Mouse (Mus musculus): ENCODE data around the gene Lsg1. TPM values are rescaled to one million over a fixed set of nuclear protein-coding genes. Genes with fewer than 3 reads are reported as not detected.

Lsg1 gene
- polyA plus RNA-seq, 1 experiment from 2014 or later = 55.3 TPM

DNA sequence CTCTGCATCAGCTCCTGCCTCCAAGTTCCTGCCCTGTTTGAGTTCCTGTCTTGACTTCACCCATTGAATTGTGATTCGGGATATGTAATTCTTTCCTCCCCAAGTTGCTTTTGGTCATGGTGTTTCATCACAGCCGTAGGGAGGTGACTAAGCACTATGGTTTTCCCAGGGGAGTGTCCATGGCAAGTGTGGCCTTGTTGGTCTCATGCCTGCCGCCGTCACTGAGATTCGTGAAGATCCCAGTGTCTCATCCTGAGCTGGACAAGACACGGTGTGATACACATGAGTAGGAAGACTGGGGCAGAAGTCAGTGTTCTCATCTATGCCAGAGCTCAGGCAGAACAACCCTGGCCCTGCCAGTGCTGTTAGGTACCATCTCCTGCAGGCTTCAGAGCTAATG is 62.9 kb downstream of the Lsg1 start:
- ATAC-seq (replicated peaks; ENCODE audit: low FRiP score, low read depth) (no peak), DNase-seq (ENCODE audit: low spot score) (no peak)
- Histone ChIP-seq H3K27ac (no peak overlapping the region), H3K36me3 (ENCODE audit: insufficient read depth, low read length) (no peaks in the 10 kb centered on the region), H3K4me1 (replicated peaks; ENCODE audit: insufficient read depth, low read length) (no peaks in the 10 kb centered on the region), H3K4me3 (replicated peaks; ENCODE audit: low read depth, low read length) (no peak overlapping the region), H3K9me3 (replicated peaks; ENCODE audit: low read length) (no peaks in the 10 kb centered on the region), H3K27me3 (ENCODE audit: insufficient read depth, low read length) (no peaks in the 10 kb centered on the region), H3K9ac (ENCODE audit: low read depth, low read length) (no peak overlapping the region), H3K4me2 (ENCODE audit: low read length) (no peak overlapping the region)
- no peak for TF ChIP-seq CTCF (IDR thresholded peaks at IDR 0.05; ENCODE audit: low read depth)
- WGBS = 86% methylated on average over 6 of the region's 6 CpGs

DNA sequence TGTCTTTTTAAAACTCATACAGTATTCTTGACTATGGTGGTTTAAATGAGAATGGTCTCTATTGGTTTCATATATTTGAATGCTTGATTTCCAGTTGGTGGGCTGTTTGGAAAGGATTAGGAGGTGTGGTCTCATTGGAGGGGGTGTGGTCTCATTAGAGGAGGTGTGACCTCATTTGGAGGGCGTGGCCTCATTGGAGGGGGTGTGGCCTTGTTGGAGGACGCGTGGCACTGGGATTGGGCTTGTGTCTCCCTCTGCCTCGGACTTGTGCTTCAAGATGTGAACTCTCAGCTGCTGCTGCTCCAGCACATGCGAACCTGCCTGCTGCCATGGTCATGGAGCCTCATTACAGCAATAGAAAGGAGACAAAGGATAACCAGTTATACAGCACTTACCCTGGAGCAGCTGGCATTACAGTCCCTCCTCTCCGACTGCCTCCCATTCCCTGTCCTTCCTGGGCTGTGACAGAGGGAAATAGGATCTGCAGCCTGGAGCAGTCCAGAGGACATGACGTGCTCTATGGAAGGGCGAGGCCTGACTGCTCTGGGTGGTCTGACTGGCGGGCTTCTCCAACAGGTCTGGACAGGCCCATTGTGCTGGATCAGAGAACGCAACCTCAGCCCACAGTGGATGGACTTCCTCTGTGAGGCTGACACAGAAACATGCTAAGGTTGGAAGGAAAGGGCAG is 65.0 kb downstream of the Lsg1 start:
- no peak for TF ChIP-seq CTCF (IDR thresholded peaks at IDR 0.05; ENCODE audit: low read depth)
- no peak overlapping the region for H3K9ac ChIP-seq (ENCODE audit: low read depth, low read length)
- no peak overlapping the region for H3K4me2 ChIP-seq (ENCODE audit: low read length)
- no peaks in the 10 kb centered on the region for H3K36me3 ChIP-seq (ENCODE audit: insufficient read depth, low read length)
- no peak overlapping the region for H3K4me3 ChIP-seq (replicated peaks; ENCODE audit: low read depth, low read length)
- H3K27me3 ChIP-seq (ENCODE audit: insufficient read depth, low read length) = no peaks in the 10 kb centered on the region
- 65% methylated on average over 10 of the region's 10 CpGs for WGBS
- H3K27ac ChIP-seq = no peak overlapping the region
- ATAC-seq (replicated peaks; ENCODE audit: low FRiP score, low read depth) (peak; percentile 57; the same call in 1 of the 2 replicates), DNase-seq (ENCODE audit: low spot score) (no peak)
- peaks cover 7% of the 10 kb centered on the region; the same call in 1 of the 2 replicates for H3K4me1 ChIP-seq (replicated peaks; ENCODE audit: insufficient read depth, low read length)
- no peaks in the 10 kb centered on the region for H3K9me3 ChIP-seq (replicated peaks; ENCODE audit: low read length)

- Histone ChIP-seq H3K9ac (ENCODE audit: low read depth, low read length) (no peak overlapping the region), H3K27me3 (ENCODE audit: insufficient read depth, low read length) (no peaks in the 10 kb centered on the region), H3K4me2 (ENCODE audit: low read length) (no peak overlapping the region), H3K9me3 (replicated peaks; ENCODE audit: low read length) (no peaks in the 10 kb centered on the region), H3K4me3 (replicated peaks; ENCODE audit: low read depth, low read length) (no peak overlapping the region), H3K36me3 (ENCODE audit: insufficient read depth, low read length) (no peaks in the 10 kb centered on the region), H3K27ac (no peak overlapping the region), H3K4me1 (replicated peaks; ENCODE audit: insufficient read depth, low read length) (peaks cover 7% of the 10 kb centered on the region; the same call in 1 of the 2 replicates)
- no peak for DNase-seq (ENCODE audit: low spot score)
- TF ChIP-seq CTCF (IDR thresholded peaks at IDR 0.05; ENCODE audit: low read depth) = peak; percentile 39; the same call in 1 of the 2 replicates
- WGBS = 65% methylated on average over 3 of the region's 3 CpGs
- ATAC-seq (replicated peaks; ENCODE audit: low FRiP score, low read depth) = no peak
These were observed 66.2 kb downstream of the Lsg1 start for GRCm38 (mm10) chr16:30521147-30521546.

DNA sequence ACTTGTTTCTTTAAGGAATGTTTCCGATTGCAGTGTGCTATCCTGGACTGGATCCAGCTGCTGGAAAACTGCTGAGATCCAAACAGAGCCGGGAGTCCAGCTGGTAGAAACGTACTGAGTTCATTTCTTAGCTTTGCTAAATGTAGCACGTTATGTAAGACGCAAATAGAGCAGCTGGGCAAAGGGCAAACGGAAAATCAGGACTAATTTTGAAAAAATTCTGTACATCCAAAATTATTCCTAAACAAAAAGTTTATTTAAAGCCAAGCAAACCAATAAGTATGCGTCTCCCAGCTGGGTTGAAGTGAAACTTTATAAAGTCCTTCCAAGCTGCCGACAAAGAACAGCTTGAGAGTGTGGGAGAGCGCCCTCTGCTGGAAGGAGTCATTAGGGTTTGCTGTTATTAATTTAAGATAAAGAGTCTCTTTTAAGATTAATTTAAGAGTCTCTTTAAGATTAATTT is 67.0 kb downstream of the Lsg1 start:
- Histone ChIP-seq H3K27me3 (ENCODE audit: insufficient read depth, low read length) (no peaks in the 10 kb centered on the region), H3K4me3 (replicated peaks; ENCODE audit: low read depth, low read length) (0 out of 2 replicates have a peak overlapping the region, but pooled peaks have one; percentile 14), H3K27ac (no peak overlapping the region), H3K9ac (ENCODE audit: low read depth, low read length) (no peak overlapping the region), H3K4me2 (ENCODE audit: low read length) (peak overlapping the region; percentile 49), H3K4me1 (replicated peaks; ENCODE audit: insufficient read depth, low read length) (peaks cover 7% of the 10 kb centered on the region; the same call in 1 of the 2 replicates), H3K9me3 (replicated peaks; ENCODE audit: low read length) (no peaks in the 10 kb centered on the region), H3K36me3 (ENCODE audit: insufficient read depth, low read length) (no peaks in the 10 kb centered on the region)
- DNase-seq (ENCODE audit: low spot score) = peak; percentile 93
- no peak for ATAC-seq (replicated peaks; ENCODE audit: low FRiP score, low read depth)
- 14% methylated on average over 9 of the region's 9 CpGs for WGBS
- TF ChIP-seq CTCF (IDR thresholded peaks at IDR 0.05; ENCODE audit: low read depth) = peak; percentile 91

DNA sequence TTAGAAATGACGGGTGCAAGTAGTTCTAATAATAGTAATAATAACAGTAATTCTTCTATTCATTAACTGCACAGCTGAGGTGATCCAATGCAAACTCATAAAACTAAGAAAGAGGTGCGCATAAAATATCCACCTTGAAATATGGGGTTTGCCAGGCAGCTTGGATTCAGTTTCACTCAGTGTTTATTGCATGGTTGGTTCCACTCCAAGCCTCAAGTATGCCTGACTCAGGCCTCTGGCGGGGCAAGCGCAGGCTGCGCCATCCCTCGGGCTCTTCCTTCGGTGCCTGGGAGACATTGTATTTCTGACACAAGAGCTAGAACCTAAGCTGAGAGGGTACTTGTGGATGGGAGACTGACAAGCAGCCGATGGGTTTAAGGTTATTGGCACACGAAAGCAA is 68.8 kb downstream of the Lsg1 start:
- peak; percentile 58 for DNase-seq (ENCODE audit: low spot score)
- H3K4me3 ChIP-seq (replicated peaks; ENCODE audit: low read depth, low read length) = no peak overlapping the region
- TF ChIP-seq CTCF (IDR thresholded peaks at IDR 0.05; ENCODE audit: low read depth) = no peak
- H3K36me3 ChIP-seq (ENCODE audit: insufficient read depth, low read length) = no peaks in the 10 kb centered on the region
- no peak overlapping the region for H3K27ac ChIP-seq
- peaks cover 7% of the 10 kb centered on the region; the same call in 1 of the 2 replicates for H3K4me1 ChIP-seq (replicated peaks; ENCODE audit: insufficient read depth, low read length)
- 42% methylated on average over 9 of the region's 9 CpGs for WGBS
- no peaks in the 10 kb centered on the region for H3K27me3 ChIP-seq (ENCODE audit: insufficient read depth, low read length)
- H3K4me2 ChIP-seq (ENCODE audit: low read length) = no peak overlapping the region
- no peak overlapping the region for H3K9ac ChIP-seq (ENCODE audit: low read depth, low read length)
- H3K9me3 ChIP-seq (replicated peaks; ENCODE audit: low read length) = no peaks in the 10 kb centered on the region
- no peak for ATAC-seq (replicated peaks; ENCODE audit: low FRiP score, low read depth)

- Histone ChIP-seq H3K9me3 (replicated peaks; ENCODE audit: low read length) (no peaks in the 10 kb centered on the region), H3K27me3 (ENCODE audit: insufficient read depth, low read length) (no peaks in the 10 kb centered on the region), H3K4me3 (replicated peaks; ENCODE audit: low read depth, low read length) (no peak overlapping the region), H3K4me2 (ENCODE audit: low read length) (0 out of 2 replicates have a peak overlapping the region, but pooled peaks have one; percentile 3), H3K36me3 (ENCODE audit: insufficient read depth, low read length) (no peaks in the 10 kb centered on the region), H3K27ac (no peak overlapping the region), H3K9ac (ENCODE audit: low read depth, low read length) (no peak overlapping the region), H3K4me1 (replicated peaks; ENCODE audit: insufficient read depth, low read length) (peaks cover 14% of the 10 kb centered on the region)
- ATAC-seq (replicated peaks; ENCODE audit: low FRiP score, low read depth) (no peak), DNase-seq (ENCODE audit: low spot score) (peak; percentile 62)
- WGBS = 40% methylated on average over 11 of the region's 11 CpGs
- TF ChIP-seq CTCF (IDR thresholded peaks at IDR 0.05; ENCODE audit: low read depth) = no peak
These were observed 69.6 kb downstream of the Lsg1 start for GRCm38 (mm10) chr16:30517666-30518283.

All from kidney, postnatal 0 days (tissue).